Mouse (Mus musculus) neural tube, embryonic 12.5 days (tissue): ENCODE data around the gene Tmem123. TPM values are rescaled to one million over a fixed set of nuclear protein-coding genes. Genes with fewer than 3 reads are reported as not detected.

Source experiments
- ATAC-seq: fragments of 200-750 bp; cut with Nextera tagmentation; 2 replicates; pipeline ENCODE4 v1.8.0; 2017; ENCODE audit warnings: low read depth, mild to moderate bottlenecking, moderate TSS enrichment, moderate library complexity; ENCODE audit not compliant: low FRiP score
- H3K27ac ChIP-seq: fragments of 300-500 bp; sonication (generic); 2 replicates; pipeline ENCODE4 v1.5.1; 2016
- H3K27me3 ChIP-seq: fragments of 300-500 bp; sonication (generic); replicated peaks from 2 replicates; pipeline ENCODE4 v1.6.1; 2016; ENCODE audit warnings: mild to moderate bottlenecking
- H3K36me3 ChIP-seq: fragments of 300-500 bp; sonication (generic); 2 replicates; pipeline ENCODE4 v1.6.1; 2016; ENCODE audit warnings: mild to moderate bottlenecking
- H3K4me1 ChIP-seq: fragments of 300-500 bp; sonication (generic); 2 replicates; pipeline ENCODE4 v1.6.1; 2016
- H3K4me2 ChIP-seq: fragments of 300-500 bp; sonication (generic); replicated peaks from 2 replicates; pipeline ENCODE4 v1.6.1; 2016; ENCODE audit warnings: mild to moderate bottlenecking
- H3K4me3 ChIP-seq: fragments of 300-500 bp; sonication (generic); 2 replicates; pipeline ENCODE4 v1.5.1; 2016
- H3K9ac ChIP-seq: fragments of 300-500 bp; sonication (generic); 2 replicates; pipeline ENCODE4 v1.6.1; 2016; ENCODE audit warnings: mild to moderate bottlenecking
- H3K9me3 ChIP-seq: fragments of 300-500 bp; sonication (generic); 2 replicates; pipeline ENCODE4 v1.6.1; 2016; ENCODE audit warnings: mild to moderate bottlenecking
- WGBS: fragments of 180-500 bp; shearing (Covaris S2); methylation state at CpG from one replicate; pipeline ENCODE4 v1.1.7; 2016; 5-methylcytosine and 5-hydroxymethylcytosine counted together
- polyA plus RNA-seq: library from polyadenylated mRNA; unstranded; fragments of >200 nt; fragmentation: Nextera tagmentation; extraction: Ambion mirVana; gene quantifications from 2 replicates; pipeline ENCODE4 v1.2.1, GENCODE M21; 2016

The Tmem123 gene
- 66.4 and 70.4 TPM in 2 replicates for polyA plus RNA-seq

DNA sequence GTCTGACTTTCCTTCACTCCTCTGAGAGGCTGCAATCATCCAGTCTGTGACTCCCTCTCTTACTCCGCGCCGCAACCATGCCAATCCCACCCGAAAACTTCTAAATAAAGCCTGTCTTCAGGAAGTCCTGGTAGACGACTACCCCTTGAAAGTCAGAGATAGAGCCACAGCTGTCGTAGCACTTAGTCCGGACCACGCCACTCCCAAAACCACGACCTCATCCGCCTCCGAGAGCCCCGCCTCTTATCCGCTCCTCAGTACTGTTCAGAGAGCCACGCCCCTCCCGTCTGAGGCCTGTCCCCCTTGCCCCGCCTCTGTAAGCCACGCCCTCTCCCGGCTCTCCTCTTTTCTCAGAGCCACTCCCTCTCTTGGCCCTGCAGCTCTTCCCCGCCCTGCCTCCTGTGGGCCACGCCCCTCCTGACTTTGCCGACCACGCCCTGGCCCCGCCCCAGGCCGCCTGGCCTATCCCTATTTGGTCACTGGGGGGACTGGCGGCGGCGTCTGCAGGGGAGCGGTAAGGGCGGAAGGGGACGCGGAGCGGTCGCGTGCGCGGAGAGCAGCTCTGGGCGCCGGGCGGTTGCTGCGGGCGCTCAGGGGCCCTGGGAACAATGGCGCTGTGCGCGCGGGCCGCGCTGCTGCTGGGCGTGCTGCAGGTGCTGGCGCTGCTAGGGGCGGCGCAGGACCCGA, at the start of gene Tmem123:
TSS of gene Tmem123 (plus strand) at position 428 of the 687 bp plus-strand sequence.
- Histone ChIP-seq H3K27ac (peak within 1 kb of the TSS; percentile 10; the same call in 1 of the 2 replicates), H3K4me1 (peaks cover 15% of the 10 kb centered on the region), H3K4me3 (peak within 1 kb of the TSS; percentile 78), H3K36me3 (no peaks in the 10 kb centered on the region), H3K9ac (peak within 1 kb of the TSS; percentile 76), H3K4me2 (peak within 1 kb of the TSS; percentile 80), H3K9me3 (peaks cover 4% of the 10 kb centered on the region; the same call in 1 of the 2 replicates), H3K27me3 (peaks cover 6% of the 10 kb centered on the region)
- ATAC-seq, result peak; percentile 95
- under 1% methylated on average over 52 of the region's 52 CpGs for WGBS

DNA sequence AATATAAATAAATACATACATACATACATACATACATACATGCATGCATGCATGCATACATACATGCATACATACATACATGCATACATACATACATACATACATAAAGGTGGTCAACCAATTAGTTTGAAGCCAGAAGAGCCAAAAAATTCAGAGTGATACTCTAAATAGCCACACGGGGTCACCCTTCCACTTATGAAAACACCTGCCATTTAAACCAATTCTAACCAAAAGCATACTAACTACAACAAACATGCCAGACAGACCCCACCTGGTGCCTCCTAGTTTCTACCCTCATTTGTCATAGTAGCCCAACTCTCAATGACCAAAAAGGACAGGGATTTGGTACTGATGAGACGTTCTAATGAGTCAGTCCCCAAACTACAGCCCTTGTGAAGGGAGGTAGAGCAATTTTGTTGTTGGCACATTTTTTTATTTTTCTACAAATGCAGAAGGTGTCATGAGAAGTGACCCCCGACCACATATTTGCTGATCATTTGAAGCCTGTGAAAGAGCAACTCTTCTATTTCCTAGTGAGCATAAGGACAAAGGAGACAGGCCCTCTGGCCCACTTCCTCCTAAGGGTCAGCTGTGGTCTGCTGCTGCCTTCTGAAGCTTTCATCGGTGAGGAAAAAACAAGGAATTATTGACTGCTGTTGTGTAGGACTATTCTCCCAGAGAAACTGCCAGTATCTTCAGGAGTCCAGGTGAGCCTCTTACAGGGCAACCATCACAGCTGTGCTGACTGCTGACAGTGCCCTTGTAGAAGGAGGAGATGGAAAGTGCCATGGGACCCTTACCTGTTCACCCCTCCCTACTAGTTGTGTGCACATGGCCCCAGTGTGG, 49.6 kb upstream of the Tmem123 start:
- Histone ChIP-seq H3K4me1 (no peaks in the 10 kb centered on the region), H3K9me3 (no peaks in the 10 kb centered on the region), H3K27me3 (no peaks in the 10 kb centered on the region), H3K9ac (no peak overlapping the region), H3K4me3 (no peak overlapping the region), H3K4me2 (no peak overlapping the region), H3K27ac (no peak overlapping the region), H3K36me3 (no peaks in the 10 kb centered on the region)
- 43% methylated on average over 4 of the region's 4 CpGs for WGBS
- peak; percentile 74 for ATAC-seq

DNA sequence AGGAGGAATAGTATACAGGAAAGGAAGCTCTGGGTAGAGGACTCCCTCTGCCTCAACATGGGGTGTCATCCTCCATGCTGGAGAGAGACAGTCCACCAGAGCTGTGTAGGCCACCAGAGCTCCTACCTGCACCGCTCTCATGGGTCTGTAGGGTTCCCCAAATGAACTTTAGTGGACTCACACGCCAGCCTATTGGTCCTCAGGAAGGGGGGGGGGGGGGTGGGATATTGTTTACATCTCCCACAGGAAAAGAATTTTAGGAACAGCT, 49.0 kb upstream of the Tmem123 start:
- Histone ChIP-seq H3K9me3 (no peaks in the 10 kb centered on the region), H3K4me1 (no peaks in the 10 kb centered on the region), H3K27me3 (no peaks in the 10 kb centered on the region), H3K9ac (no peak overlapping the region), H3K4me3 (no peak overlapping the region), H3K36me3 (no peaks in the 10 kb centered on the region), H3K27ac (no peak overlapping the region), H3K4me2 (no peak overlapping the region)
- peak; percentile 61; the same call in 1 of the 2 replicates for ATAC-seq
- WGBS, result 72% methylated on average over 2 of the region's 2 CpGs

DNA sequence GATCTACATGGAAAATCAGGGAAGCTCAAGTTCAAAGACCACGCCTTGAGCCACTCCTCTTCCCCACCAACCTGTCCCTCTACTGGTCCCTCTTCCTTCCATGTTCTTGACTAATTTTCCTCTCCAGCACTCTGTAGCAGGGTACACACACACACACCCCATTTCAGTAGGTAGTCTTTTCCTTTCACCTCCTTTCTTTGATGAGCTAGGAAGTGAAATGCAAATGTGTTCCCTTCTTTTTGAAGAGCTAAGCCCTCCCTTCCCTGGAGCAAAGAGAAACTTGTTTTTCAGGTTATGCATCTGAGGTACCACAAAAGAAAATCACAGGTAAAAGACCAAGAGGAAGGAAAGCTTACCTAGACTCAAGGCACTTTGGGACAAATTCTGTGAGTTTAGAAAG, 42.3 kb upstream of the Tmem123 start:
- H3K9ac ChIP-seq, result no peak overlapping the region
- ATAC-seq, result no peak
- no peaks in the 10 kb centered on the region for H3K4me1 ChIP-seq
- H3K9me3 ChIP-seq, result no peaks in the 10 kb centered on the region
- no peaks in the 10 kb centered on the region for H3K36me3 ChIP-seq
- H3K4me2 ChIP-seq, result no peak overlapping the region
- H3K27me3 ChIP-seq, result no peaks in the 10 kb centered on the region
- 95% methylated on average over 1 of the region's 1 CpGs for WGBS
- H3K27ac ChIP-seq, result no peak overlapping the region
- no peak overlapping the region for H3K4me3 ChIP-seq

DNA sequence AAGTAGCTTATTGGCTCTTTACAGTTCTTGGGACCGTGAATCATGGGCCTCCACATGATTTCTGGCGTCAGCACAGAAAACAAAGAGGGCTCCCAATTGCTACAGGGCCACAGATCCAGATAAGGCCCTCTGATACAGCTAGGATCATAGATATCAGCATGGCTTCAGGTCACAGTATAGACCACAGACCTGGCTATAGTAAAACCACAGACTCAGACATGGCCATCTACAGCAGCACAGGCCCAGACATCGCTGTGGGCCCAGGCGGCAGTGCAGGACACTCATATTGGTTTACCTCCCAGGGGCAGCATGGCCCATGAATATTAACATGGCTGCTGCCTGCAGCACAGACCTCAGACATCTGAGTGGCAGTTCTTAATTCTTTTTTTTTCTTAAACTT, 34.8 kb upstream of the Tmem123 start:
- Histone ChIP-seq H3K4me3 (no peak overlapping the region), H3K36me3 (no peaks in the 10 kb centered on the region), H3K27me3 (no peaks in the 10 kb centered on the region), H3K9me3 (no peaks in the 10 kb centered on the region), H3K4me2 (no peak overlapping the region), H3K4me1 (no peaks in the 10 kb centered on the region), H3K9ac (no peak overlapping the region), H3K27ac (no peak overlapping the region)
- no peak for ATAC-seq
- 85% methylated on average over 4 of the region's 4 CpGs for WGBS

DNA sequence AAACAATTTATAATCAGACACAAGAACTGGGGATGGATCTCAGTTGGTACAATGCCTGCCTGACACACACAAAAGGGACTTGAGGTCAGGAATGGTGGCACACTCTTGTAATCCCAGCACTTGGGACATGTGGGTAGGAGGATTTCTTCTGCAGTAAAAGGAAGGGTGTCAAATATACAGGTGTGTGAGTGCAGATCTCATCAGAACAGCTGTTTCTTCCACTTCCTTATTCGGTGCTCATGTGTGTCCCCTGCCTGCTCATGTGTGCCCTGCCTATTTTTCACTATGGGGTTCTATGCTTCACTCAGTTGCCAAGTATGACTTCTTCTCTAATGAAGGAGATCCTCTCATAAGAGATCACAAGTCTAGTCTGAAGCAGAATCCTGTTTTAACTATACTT, 21.1 kb upstream of the Tmem123 start:
- ATAC-seq, result no peak
- H3K27ac ChIP-seq, result no peak overlapping the region
- no peaks in the 10 kb centered on the region for H3K4me1 ChIP-seq
- no peak overlapping the region for H3K4me2 ChIP-seq
- 88% methylated on average over 1 of the region's 1 CpGs for WGBS
- H3K4me3 ChIP-seq, result no peak overlapping the region
- H3K36me3 ChIP-seq, result no peaks in the 10 kb centered on the region
- no peak overlapping the region for H3K9ac ChIP-seq
- H3K9me3 ChIP-seq, result no peaks in the 10 kb centered on the region
- H3K27me3 ChIP-seq, result no peaks in the 10 kb centered on the region

DNA sequence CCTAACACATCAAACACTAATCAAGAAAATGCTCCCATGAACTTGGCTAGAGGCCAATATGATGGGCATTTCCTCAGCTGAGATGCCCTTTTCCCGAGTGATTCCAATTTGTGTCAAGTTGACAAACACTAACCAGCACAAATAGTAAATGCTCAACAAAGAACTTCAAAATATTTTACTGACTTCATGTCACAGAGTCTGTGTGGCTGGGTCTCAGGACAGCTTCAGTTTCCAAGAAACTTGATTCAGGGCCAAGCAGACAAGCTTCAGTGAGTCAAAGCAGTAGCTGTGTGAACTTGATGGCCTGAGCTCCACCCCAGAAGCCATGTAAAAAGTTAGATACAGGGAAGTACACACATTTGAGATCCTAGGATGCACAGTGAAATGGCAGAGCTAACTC, 19.7 kb upstream of the Tmem123 start:
- WGBS, result 81% methylated on average over 1 of the region's 1 CpGs
- H3K4me1 ChIP-seq, result no peaks in the 10 kb centered on the region
- no peaks in the 10 kb centered on the region for H3K36me3 ChIP-seq
- no peaks in the 10 kb centered on the region for H3K9me3 ChIP-seq
- H3K4me3 ChIP-seq, result no peak overlapping the region
- no peak overlapping the region for H3K4me2 ChIP-seq
- H3K27me3 ChIP-seq, result no peaks in the 10 kb centered on the region
- H3K9ac ChIP-seq, result no peak overlapping the region
- no peak for ATAC-seq
- no peak overlapping the region for H3K27ac ChIP-seq

DNA sequence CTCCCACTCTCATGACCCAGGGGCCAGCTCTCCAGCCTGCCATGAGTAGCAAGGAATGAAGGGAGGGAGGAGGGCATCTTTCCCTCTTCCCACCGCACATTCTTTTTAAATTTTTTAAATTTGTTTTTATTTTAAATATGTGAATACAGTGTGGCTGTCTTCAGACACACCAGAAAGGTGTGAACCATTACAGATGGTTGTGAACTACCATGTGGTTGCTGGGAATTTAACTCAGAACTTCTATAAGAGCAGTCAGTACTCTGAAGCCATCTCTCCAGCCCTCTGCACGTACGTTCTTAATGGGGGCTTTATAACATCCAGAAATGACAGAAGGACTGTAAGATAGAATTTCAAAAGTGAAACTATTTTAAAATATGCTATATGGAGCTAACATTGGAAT, 15.0 kb upstream of the Tmem123 start:
- H3K27me3 ChIP-seq, result no peaks in the 10 kb centered on the region
- WGBS, result 90% methylated on average over 3 of the region's 3 CpGs
- H3K27ac ChIP-seq, result no peak overlapping the region
- ATAC-seq, result no peak
- H3K4me2 ChIP-seq, result no peak overlapping the region
- no peaks in the 10 kb centered on the region for H3K36me3 ChIP-seq
- no peaks in the 10 kb centered on the region for H3K9me3 ChIP-seq
- H3K4me3 ChIP-seq, result no peak overlapping the region
- no peak overlapping the region for H3K9ac ChIP-seq
- no peaks in the 10 kb centered on the region for H3K4me1 ChIP-seq

DNA sequence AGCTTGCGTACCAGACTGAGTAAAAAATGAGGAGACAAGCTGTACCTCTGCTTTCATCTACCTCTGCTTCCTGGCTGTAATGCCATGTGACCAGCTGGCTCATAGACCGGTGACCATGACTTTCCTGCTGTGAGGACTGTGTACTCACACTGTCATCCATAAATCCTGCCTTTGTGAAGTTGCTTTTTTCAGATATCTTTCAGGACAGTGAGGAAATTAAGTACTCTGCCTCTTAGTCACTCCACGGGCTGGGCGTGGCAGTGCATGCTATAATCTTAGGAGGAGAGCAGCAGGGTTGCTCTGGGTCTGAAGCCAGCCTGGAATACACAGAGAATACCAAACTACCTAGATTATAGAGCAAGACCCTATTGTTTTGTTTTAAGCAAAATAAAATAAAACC, 14.3 kb upstream of the Tmem123 start:
- no peak overlapping the region for H3K4me3 ChIP-seq
- H3K9me3 ChIP-seq, result no peaks in the 10 kb centered on the region
- no peak for ATAC-seq
- WGBS, result 59% methylated on average over 4 of the region's 4 CpGs
- H3K4me1 ChIP-seq, result no peaks in the 10 kb centered on the region
- H3K27me3 ChIP-seq, result no peaks in the 10 kb centered on the region
- H3K36me3 ChIP-seq, result no peaks in the 10 kb centered on the region
- H3K9ac ChIP-seq, result no peak overlapping the region
- H3K4me2 ChIP-seq, result no peak overlapping the region
- H3K27ac ChIP-seq, result no peak overlapping the region

DNA sequence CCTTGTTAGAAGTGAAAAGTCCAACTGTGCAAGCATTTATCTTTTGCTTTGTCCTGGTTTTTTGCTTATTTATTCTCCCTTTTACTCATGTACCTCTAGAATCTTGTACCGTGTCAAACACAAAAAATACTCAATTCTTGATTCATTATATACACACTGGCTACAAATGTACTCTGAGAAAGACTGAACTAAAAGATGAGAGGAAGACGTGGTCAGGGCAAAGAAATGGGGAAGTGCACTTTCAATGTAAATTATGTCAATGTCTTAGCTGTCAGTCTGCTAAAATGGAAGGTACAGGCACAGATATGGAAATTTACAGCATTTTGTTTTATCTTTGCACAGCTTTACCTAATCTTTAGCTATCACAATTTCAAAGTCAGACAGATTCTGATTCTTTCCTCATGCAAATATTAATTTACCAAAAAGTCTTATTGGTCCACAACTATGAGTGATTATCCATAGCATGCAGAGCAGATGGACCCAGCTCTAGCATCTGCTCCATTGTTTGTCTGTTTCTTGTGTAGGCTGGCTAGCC, 7.9 kb upstream of the Tmem123 start:
- ATAC-seq, result no peak
- Histone ChIP-seq H3K27ac (no peak overlapping the region), H3K4me2 (no peak overlapping the region), H3K9ac (no peak overlapping the region), H3K9me3 (peaks cover 4% of the 10 kb centered on the region; the same call in 1 of the 2 replicates), H3K27me3 (no peaks in the 10 kb centered on the region), H3K4me3 (no peak overlapping the region), H3K4me1 (no peaks in the 10 kb centered on the region), H3K36me3 (no peaks in the 10 kb centered on the region)
- 81% methylated on average over 2 of the region's 2 CpGs for WGBS

DNA sequence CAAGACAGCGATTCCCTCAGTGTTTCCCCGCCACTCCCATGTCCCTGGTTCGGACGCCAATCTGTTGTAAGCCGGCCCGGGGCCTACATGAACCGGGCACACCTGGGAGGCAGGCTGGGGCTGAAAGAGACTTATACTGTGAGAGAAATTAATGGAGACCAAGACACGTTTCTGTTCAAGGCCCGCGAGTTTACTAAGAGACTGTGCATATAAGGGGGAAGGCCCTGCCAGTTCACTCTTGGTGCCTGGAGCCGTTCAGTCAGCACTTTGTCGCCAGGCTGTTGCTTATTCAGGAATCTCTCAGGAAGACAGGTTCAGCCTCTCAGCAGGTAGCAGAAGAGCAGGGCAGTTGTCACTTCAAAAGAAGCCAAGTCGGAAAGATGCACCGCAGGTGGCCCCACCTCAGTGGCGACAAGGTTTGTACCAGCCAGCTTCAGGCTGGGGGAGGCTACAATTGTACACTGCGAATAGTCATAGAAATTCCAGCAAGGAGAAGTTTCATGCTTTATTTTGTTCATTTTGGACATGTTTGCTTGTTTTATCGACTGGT, 1.9 kb upstream of the Tmem123 start:
- no peak overlapping the region for H3K9ac ChIP-seq
- no peaks in the 10 kb centered on the region for H3K36me3 ChIP-seq
- no peak overlapping the region for H3K27ac ChIP-seq
- ATAC-seq, result no peak
- H3K4me2 ChIP-seq, result no peak overlapping the region
- 28% methylated on average over 17 of the region's 17 CpGs for WGBS
- peaks cover 6% of the 10 kb centered on the region; the same call in 1 of the 2 replicates for H3K4me1 ChIP-seq
- H3K27me3 ChIP-seq, result peaks cover 6% of the 10 kb centered on the region
- no peak overlapping the region for H3K4me3 ChIP-seq
- peaks cover 4% of the 10 kb centered on the region; the same call in 1 of the 2 replicates for H3K9me3 ChIP-seq

DNA sequence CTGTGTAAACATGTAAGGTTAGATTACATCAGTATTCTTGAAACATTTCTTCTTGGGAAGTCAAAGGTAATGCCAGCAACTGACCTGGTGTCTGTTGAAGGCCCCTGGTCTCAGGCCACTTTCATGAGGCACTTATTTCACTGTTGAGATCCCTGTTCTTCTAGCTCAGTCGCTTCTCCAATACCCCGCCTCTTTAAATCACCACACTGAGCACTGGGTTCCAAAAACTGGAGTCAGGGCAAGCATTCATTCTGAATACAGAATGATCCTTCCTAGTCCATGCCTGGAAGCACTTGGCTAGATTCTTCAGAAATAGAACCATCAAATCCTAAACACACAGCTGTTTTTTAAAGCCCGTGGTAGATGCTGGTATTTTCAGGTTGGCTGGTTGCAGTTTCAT, 1.1 kb upstream of the Tmem123 start:
- 81% methylated on average over 3 of the region's 3 CpGs for WGBS
- H3K9ac ChIP-seq, result no peak overlapping the region
- no peak for ATAC-seq

More for the DNA sequence above, 1.1 kb upstream of the Tmem123 start:
- peaks cover 4% of the 10 kb centered on the region; the same call in 1 of the 2 replicates for H3K9me3 ChIP-seq
- peaks cover 13% of the 10 kb centered on the region for H3K4me1 ChIP-seq
- H3K27ac ChIP-seq, result no peak overlapping the region
- H3K4me3 ChIP-seq, result no peak overlapping the region
- peaks cover 6% of the 10 kb centered on the region for H3K27me3 ChIP-seq
- no peak overlapping the region for H3K4me2 ChIP-seq
- no peaks in the 10 kb centered on the region for H3K36me3 ChIP-seq
